Mouse (Mus musculus) layer of hippocampus, adult 2 months (tissue): ENCODE data around the gene March7. TPM values are rescaled to one million over a fixed set of nuclear protein-coding genes. Genes with fewer than 3 reads are reported as not detected.

Source experiments
- DNase-seq, 2 experiments: peaks; one replicate each; pipeline ENCODE4 v3.0.0; 2022; ENCODE audit warnings: low spot score in 2 of 2
- H3K27ac ChIP-seq: fragments of 200-600 bp; 2 replicates; pipeline ENCODE4 v1.8.1; 2022
- H3K4me3 ChIP-seq: fragments of 200-600 bp; 2 replicates; pipeline ENCODE4 v1.8.1; 2022; ENCODE audit warnings: mild to moderate bottlenecking
- CTCF ChIP-seq: fragments of 200-600 bp; conservative IDR thresholded peaks from 2 replicates; pipeline ENCODE4 v1.8.1; 2022; ENCODE audit warnings: antibody characterized with exemption, mild to moderate bottlenecking, moderate library complexity
- total RNA-seq, 2 experiments: library from RNA; stranded (reverse); gene quantifications; 2 replicates each; pipeline ENCODE4 v1.2.3; 2021

Gene March7
- total RNA-seq, 2 experiments from 2014 or later, result 64.1 to 67.3 TPM

GRCm38 (mm10) chr2:60196841-60197240 lies 12.8 kb upstream of the March7 start:
- H3K27ac ChIP-seq, result no peak overlapping the region
- H3K4me3 ChIP-seq, result no peak overlapping the region
- no peak for TF ChIP-seq CTCF

GRCm38 (mm10) chr2:60200051-60200562 lies 9.6 kb upstream of the March7 start:
- TF ChIP-seq CTCF, result no peak

More at GRCm38 (mm10) chr2:60196841-60197240, 12.8 kb upstream of the March7 start:
- no peak for DNase-seq

DNA sequence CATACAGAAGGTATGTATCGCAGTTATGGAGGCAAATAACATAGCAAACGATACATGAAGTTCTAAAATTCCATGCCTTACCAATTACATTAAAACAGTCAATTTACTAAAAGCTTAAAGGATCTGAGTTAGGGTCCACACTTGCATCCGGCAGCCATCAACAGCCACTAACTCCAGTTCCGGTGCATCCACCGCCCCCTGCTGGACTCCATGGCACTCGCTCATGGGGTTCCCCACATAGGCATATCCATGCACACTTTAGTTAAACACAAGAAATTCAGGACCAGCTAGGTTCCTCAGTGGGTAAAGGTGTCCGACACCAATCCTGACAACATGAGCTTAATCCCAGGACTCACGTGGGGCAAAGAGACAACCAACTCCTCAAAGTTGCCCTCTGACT lies 9.0 kb upstream of the March7 start:
- Histone ChIP-seq H3K4me3 (no peak overlapping the region), H3K27ac (no peak overlapping the region)
- TF ChIP-seq CTCF, result peak; percentile 80
- peak in 1 of 2 experiments; percentile 31 for DNase-seq

More at GRCm38 (mm10) chr2:60200051-60200562, 9.6 kb upstream of the March7 start:
- Histone ChIP-seq H3K27ac (no peak overlapping the region), H3K4me3 (no peak overlapping the region)
- no peak for DNase-seq

DNA sequence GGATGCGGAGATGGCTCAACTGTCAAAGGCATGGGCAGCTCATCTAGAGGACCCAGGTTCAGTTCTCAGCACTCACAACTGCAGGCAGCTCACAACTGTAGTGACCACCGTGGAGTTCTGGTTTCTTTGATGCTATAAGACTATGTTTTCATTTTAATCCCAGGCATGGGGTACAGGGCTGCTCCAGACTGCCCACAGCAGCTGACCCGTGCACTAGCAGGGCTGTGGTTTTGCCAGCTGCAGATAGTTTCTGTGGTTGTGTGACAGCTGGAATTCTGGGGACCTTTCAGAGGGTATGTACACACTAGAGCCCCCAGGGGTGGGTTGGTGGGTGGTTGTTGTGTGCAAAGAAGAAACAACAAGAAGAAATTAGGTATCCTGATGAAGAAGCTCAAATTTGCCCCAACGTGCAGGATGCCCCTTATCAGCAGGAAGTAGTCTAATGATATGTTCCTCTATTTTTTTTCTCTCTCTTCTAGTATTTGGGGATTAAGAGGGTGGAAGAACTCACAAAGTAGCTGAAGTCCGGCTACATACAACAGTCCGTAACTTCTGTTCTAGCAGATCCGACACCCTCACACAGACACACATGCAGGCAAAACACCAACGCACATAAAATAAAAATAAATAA lies 6.7 kb upstream of the March7 start:
- Histone ChIP-seq H3K4me3 (no peak overlapping the region), H3K27ac (no peak overlapping the region)
- TF ChIP-seq CTCF, result no peak
- no peak for DNase-seq

DNA sequence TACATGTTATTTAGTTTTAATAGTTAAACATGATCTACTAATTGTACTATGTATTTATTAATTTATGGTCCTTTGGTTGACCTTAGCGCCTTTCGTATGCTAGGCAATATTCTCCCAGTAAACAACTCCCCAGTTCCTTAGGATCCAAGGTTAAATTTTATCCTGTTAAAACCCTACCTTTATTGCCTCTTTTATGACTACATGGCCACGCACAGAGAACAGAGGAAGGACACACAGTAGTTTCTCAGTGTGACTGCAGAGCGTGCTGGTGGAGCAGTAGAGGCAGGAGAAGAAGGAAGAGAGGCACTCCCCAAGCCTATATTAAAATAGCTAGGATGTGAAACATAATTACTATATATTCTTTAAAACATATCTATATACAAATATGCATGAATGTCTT lies 6.0 kb upstream of the March7 start:
- no peak for TF ChIP-seq CTCF
- no peak for DNase-seq
- no peak overlapping the region for H3K27ac ChIP-seq
- no peak overlapping the region for H3K4me3 ChIP-seq

GRCm38 (mm10) chr2:60204162-60204561 lies 5.5 kb upstream of the March7 start:
- H3K27ac ChIP-seq, result no peak overlapping the region
- H3K4me3 ChIP-seq, result no peak overlapping the region
- TF ChIP-seq CTCF, result no peak
- DNase-seq, result no peak

GRCm38 (mm10) chr2:60205795-60206194 lies 3.9 kb upstream of the March7 start:
- DNase-seq, result no peak
- TF ChIP-seq CTCF, result no peak
- Histone ChIP-seq H3K27ac (no peak overlapping the region), H3K4me3 (no peak overlapping the region)

DNA sequence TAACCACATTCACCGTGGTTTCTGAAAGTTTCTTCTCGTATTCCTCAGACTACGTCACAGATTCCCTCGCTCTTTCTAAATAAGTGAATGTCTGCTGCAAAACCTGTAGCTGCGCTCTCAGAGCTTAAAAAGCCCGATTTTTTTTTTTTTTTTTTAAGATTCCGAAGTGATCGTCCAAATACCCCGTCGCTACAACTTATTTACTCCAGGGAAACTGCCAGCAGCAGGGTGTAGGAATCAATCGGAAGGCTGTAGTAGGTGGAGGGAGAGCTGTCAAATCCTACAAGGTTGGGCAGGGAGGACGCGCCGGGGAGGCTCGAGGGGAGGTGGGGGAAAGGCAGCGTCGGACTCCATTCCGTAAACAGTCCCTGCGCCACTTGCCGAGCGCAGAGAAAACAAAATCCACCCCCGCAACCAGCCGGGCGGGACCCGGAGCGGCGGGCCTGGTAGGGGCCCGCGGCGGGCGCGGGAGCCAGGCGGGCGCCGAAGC lies 520 bp upstream of the March7 start:
- TF ChIP-seq CTCF, result no peak
- H3K27ac ChIP-seq, result peak overlapping the region; percentile 97
- H3K4me3 ChIP-seq, result peak overlapping the region; percentile 91
- peak; percentile 32 to 59 for DNase-seq

GRCm38 (mm10) chr2:60210821-60211220 lies 1.1 kb downstream of the March7 start:
- DNase-seq, result no peak
- no peak for TF ChIP-seq CTCF

GRCm38 (mm10) chr2:60212488-60212887 lies 2.8 kb downstream of the March7 start:
- no peak for TF ChIP-seq CTCF
- H3K4me3 ChIP-seq, result no peak overlapping the region
- DNase-seq, result no peak
- no peak overlapping the region for H3K27ac ChIP-seq

More at GRCm38 (mm10) chr2:60210821-60211220, 1.1 kb downstream of the March7 start:
- Histone ChIP-seq H3K4me3 (peak overlapping the region; percentile 91), H3K27ac (peak overlapping the region; percentile 97)

DNA sequence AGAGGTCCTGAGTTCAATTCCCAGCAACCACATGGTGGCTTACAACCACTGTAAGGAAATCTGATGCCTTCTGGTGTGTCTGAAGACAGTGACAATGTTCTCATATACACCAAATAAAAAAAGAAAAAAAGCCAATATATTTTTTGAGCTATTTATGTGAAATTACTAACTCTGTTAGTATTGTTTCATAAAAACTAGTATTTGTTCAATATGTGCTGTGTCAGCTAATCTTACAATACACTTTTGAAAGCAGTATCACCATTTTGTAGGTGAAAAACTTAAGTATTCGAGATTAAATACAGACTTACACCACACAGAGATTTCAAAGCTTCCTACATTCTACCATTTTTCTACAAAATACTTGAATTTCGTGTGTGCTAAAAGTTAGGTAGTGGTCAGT lies 5.0 kb downstream of the March7 start:
- no peak overlapping the region for H3K4me3 ChIP-seq
- no peak for TF ChIP-seq CTCF
- no peak for DNase-seq
- H3K27ac ChIP-seq, result no peak overlapping the region

GRCm38 (mm10) chr2:60216547-60217153 lies 7.0 kb downstream of the March7 start:
- TF ChIP-seq CTCF, result no peak
- no peak for DNase-seq
- Histone ChIP-seq H3K4me3 (no peak overlapping the region), H3K27ac (peak overlapping the region; percentile 8; the same call in 1 of the 2 replicates)

GRCm38 (mm10) chr2:60217620-60218019 lies 7.9 kb downstream of the March7 start:
- no peak for TF ChIP-seq CTCF
- Histone ChIP-seq H3K4me3 (no peak overlapping the region), H3K27ac (no peak overlapping the region)
- DNase-seq, result no peak
